In genomic region chr19:45227671-45228070, GRCm38 (mm10) we compare ENCODE assay signal across 23 mouse cellular contexts. TPM values are rescaled to one million over a fixed set of nuclear protein-coding genes. Genes with fewer than 3 reads are reported as not detected.
"Had no signal": no experiment of that assay in that cellular context is flagged by ENCODE, and none has a peak within 500 bp of the region (broad histone marks: within the 10 kb centered on the region; RNA-seq: fewer than 3 reads in every experiment).

No protein-coding gene starts in this region.

- H3K9ac ChIP-seq: kidney, embryonic 15.5 days; limb, embryonic 12.5 days; limb, embryonic 15.5 days; liver, embryonic 14.5 days; liver, postnatal 0 days; lung, embryonic 14.5 days; midbrain, embryonic 12.5 days; midbrain, embryonic 15.5 days had no signal

- H3K4me3 ChIP-seq: kidney, embryonic 15.5 days; left cerebral cortex, adult 2 months; limb, embryonic 12.5 days; limb, embryonic 15.5 days; megakaryocyte, embryonic 14.5 days; midbrain, embryonic 12.5 days; midbrain, embryonic 15.5 days had no signal

- H3K36me3 ChIP-seq: kidney, embryonic 15.5 days; limb, embryonic 12.5 days; limb, embryonic 15.5 days; midbrain, embryonic 12.5 days; midbrain, embryonic 15.5 days had no signal

- H3K9me3 ChIP-seq: kidney, embryonic 15.5 days; limb, embryonic 12.5 days; limb, embryonic 15.5 days; megakaryocyte, embryonic 14.5 days; midbrain, embryonic 12.5 days; midbrain, embryonic 15.5 days had no signal

- H3K4me2 ChIP-seq: kidney, embryonic 15.5 days; limb, embryonic 12.5 days; limb, embryonic 15.5 days; liver, embryonic 11.5 days; lung, embryonic 14.5 days; midbrain, embryonic 12.5 days; midbrain, embryonic 15.5 days had no signal

- H3K27ac ChIP-seq: kidney, embryonic 15.5 days; left cerebral cortex, adult 2 months; limb, embryonic 12.5 days; limb, embryonic 15.5 days; liver, embryonic 14.5 days; midbrain, embryonic 12.5 days; midbrain, embryonic 15.5 days had no signal

- ATAC-seq: liver, postnatal 0 days; lung, postnatal 0 days; midbrain, embryonic 15.5 days had no signal

- DNase-seq: kidney, adult 11 months; kidney, adult 8-10 months; kidney, postnatal 10 days; kidney, postnatal 36 days; layer of hippocampus, postnatal 36 days; liver, postnatal 0 days; lung, embryonic 14.5 days; thymus, adult 18-20 months; thymus, postnatal 36 days had no signal

RNA-seq across cellular contexts. Expression of gene Lbx1, which starts 7.9 kb away (rescaled TPM):
- polyA plus RNA-seq: liver, embryonic 14.5 days; liver, postnatal 0 days; lung, embryonic 14.5 days; lung, postnatal 0 days; small intestine, adult 2 months; spleen, adult 2 months; stomach, embryonic 16.5 days; testis, adult 2 months had no signal
